Mouse (Mus musculus): Measurements from ENCODE around the gene Actn3. TPM values are rescaled to one million over a fixed set of nuclear protein-coding genes. Genes with fewer than 3 reads are reported as not detected.
"Not testable (repeated sequence)": the region's sequence is repeated elsewhere in the genome, so short reads cannot be mapped to it uniquely, and the experiment has no call there.

Actn3 gene
- polyA plus RNA-seq, 1 experiment from 2014 or later, result 1.9 TPM

DNA sequence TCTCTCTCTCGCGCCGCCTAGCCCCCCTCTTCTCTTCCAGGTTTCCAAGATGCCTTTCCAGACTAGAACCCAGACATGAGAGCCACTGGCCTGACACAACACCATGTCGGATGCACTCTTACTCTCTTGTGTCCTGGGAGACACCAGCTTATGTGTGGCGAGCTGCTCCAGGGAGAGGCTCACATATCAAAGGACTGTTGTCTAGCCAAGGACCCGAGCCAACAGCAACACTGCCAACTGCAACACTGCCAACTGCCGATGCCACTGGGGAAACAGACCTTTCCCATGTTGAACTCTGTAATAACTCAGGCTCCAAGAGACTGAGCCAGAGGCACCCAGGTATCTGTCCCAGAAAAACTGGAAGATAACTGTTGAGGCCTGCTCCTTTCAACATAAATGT, 48.6 kb downstream of the Actn3 start:
- Histone ChIP-seq H3K4me1 (peaks cover 5% of the 10 kb centered on the region; the same call in 1 of the 2 replicates), H3K4me3 (no peak overlapping the region), H3K36me3 (peaks cover 31% of the 10 kb centered on the region), H3K27ac (replicated peaks) (no peak overlapping the region), H3K9me3 (replicated peaks) (no peaks in the 10 kb centered on the region), H3K27me3 (ENCODE audit: low read depth, poor library complexity, severe bottlenecking) (no peaks in the 10 kb centered on the region)
- no peak for DNase-seq (ENCODE audit: low spot score)
- 69% methylated on average over 7 of the region's 7 CpGs for WGBS

DNA sequence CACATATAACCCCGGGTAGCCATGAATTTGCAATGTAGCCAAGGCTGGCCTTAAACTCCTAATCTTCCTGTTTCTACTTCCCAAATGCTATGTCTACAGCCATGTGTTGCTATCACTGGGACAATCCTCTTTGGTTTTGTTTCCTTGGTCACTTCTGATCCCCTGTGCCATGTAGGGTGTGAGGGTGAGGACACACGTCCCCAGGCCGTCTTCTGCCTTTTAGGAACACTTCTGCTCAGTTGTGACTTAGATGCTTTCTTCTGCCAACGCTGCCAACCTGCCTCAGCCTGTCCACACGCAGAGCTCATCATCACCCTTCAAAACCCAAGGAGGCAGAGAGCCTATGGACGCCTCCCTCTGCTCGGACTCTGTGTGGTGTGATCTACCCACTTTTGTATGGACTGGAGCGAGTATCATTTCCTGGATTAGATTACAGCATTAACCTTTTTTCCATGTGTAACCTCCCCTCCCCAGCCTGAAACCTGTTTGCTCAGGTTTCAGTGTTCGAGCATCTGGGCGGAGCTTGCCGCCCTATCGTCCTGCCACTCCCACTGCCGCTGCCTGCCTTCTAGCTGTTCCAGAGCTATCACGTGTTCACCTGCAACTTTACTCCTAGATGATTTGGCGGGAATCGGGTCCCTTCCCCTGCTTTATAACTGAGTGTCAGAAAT, 49.1 kb downstream of the Actn3 start:
- H3K27me3 ChIP-seq (ENCODE audit: low read depth, poor library complexity, severe bottlenecking), result no peaks in the 10 kb centered on the region
- WGBS, result 59% methylated on average over 16 of the region's 16 CpGs
- peaks cover 5% of the 10 kb centered on the region; the same call in 1 of the 2 replicates for H3K4me1 ChIP-seq
- H3K36me3 ChIP-seq, result peaks cover 31% of the 10 kb centered on the region
- no peak overlapping the region for H3K27ac ChIP-seq (replicated peaks)
- H3K9me3 ChIP-seq (replicated peaks), result no peaks in the 10 kb centered on the region
- no peak overlapping the region for H3K4me3 ChIP-seq
- DNase-seq (ENCODE audit: low spot score), result no peak

DNA sequence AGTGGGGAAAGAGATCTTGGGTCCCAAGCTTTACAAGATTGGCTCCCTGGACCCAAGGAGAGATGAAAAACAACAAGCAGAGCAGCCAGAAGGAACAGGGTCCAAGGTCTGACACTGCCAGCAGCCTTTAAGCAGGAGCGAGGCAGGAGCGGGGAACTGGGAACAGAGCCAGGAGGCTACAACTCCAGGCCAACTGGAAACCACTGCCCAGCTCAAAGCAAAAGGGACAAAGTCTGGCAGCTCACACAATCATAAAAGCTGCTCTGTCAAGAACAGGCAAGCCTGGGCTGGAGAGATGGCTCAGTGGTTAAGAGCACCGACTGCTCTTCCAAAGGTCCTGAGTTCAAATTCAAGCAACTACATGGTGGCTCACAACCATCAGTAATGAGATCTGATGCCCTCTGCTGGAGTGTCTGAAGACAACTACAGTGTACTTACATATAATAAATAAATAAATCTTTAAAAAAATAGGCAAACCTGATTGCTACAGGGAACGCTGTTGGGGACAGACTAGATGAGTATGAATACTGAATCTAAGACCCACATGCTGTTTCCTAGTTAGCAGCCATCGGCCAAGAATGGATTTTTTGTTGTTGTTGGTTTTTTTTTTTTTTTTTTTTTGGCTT, 56.9 kb downstream of the Actn3 start:
- DNase-seq (ENCODE audit: low spot score), result no peak
- Histone ChIP-seq H3K36me3 (peaks cover 15% of the 10 kb centered on the region), H3K27me3 (ENCODE audit: low read depth, poor library complexity, severe bottlenecking) (no peaks in the 10 kb centered on the region), H3K4me1 (no peaks in the 10 kb centered on the region), H3K27ac (replicated peaks) (no peak overlapping the region), H3K4me3 (no peak overlapping the region), H3K9me3 (replicated peaks) (no peaks in the 10 kb centered on the region)
- WGBS, result 92% methylated on average over 5 of the region's 5 CpGs

DNA sequence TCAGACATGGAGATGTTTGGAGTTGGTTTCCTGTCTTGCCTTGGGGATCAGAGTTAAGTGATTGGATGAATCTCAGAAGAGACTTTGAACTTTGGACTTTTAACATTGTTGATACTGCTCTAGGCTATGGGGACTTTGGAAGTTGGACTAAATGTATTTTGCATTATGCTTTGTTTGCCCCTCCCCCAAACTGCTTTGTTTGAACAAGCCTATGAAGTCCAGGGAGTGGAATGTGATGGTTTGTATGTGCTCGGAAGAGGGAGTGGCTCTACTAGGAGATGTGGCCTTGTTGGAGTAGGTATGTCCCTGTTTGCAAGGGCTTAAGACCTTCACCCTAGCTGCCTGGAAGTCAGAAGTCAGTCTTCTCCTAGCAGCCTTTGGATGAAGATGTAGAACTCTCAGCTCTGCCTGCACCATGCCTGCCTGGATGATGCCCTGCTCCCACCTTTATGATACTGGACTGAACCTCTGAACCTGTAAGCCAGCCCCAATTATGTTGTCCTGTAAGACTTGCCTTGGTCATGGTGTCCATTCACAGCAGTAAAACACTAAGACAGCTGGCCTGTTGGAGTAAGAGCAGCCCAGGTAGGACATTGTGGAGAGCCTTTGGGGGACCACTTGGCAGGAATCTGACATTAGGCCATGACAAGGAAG, 60.4 kb downstream of the Actn3 start:
- no peak for DNase-seq (ENCODE audit: low spot score)
- Histone ChIP-seq H3K4me1 (peaks cover under 1% of the 10 kb centered on the region; the same call in 1 of the 2 replicates), H3K27me3 (ENCODE audit: low read depth, poor library complexity, severe bottlenecking) (no peaks in the 10 kb centered on the region), H3K36me3 (no peaks in the 10 kb centered on the region), H3K27ac (replicated peaks) (no peak overlapping the region), H3K4me3 (no peak overlapping the region), H3K9me3 (replicated peaks) (no peaks in the 10 kb centered on the region)
- 75% methylated on average over 1 of the region's 1 CpGs for WGBS

DNA sequence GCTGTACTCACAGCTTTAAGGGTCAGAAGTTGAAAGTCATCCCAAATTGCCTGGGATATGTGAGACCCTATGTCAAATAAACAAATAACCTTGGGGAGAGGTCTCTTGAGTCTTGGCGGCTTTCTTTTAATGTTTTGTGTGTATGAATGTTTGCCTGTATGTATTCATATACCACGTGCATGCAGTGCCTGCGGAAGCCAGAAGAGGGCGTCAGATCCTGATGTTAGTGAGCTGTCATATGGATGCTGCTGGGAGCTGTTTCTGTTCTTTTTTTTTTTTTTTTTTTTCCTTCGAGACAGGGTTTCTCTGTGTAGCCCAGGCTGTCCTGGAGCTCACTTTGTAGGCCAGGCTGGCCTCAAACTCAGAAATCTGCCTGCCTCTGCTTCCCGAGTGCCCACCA, 64.7 kb downstream of the Actn3 start:
- no peak overlapping the region for H3K27ac ChIP-seq (replicated peaks)
- no peaks in the 10 kb centered on the region for H3K27me3 ChIP-seq (ENCODE audit: low read depth, poor library complexity, severe bottlenecking)
- no peaks in the 10 kb centered on the region; the same call in 1 of the 2 replicates for H3K36me3 ChIP-seq
- peaks cover 26% of the 10 kb centered on the region for H3K4me1 ChIP-seq
- H3K9me3 ChIP-seq (replicated peaks), result no peaks in the 10 kb centered on the region
- no peak overlapping the region for H3K4me3 ChIP-seq
- DNase-seq (ENCODE audit: low spot score), result no peak
- WGBS, result 81% methylated on average over 5 of the region's 6 CpGs

DNA sequence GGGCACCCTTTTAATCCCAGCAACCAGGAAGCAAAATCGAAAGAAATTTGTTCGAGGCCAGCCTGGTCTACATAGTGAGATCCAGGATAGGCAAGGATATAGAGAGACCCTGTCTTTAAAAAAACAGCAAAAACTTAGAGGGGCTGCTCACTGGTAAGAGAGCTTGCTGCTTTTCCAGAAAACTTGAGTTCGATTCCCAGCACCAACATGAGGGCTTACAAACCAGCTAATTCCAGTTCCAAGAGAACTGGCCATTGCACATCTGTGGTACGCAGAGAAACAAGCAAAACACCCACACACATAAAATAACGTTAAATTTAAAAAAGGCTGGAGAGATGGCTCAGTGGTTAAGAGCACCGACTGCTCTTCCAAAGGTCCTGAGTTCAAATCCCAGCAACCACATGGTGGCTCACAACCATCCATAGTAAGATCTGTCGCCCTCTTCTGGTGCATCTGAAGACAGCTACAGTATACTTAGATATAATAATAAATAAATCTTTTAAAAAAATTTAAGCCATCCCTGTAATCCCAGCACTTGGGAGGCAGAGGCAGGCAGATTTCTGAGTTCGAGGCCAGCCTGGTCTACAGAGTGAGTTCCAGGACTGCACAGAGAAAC, 65.3 kb downstream of the Actn3 start:
- not testable (repeated sequence) for DNase-seq (ENCODE audit: low spot score); H3K9me3 ChIP-seq (replicated peaks); H3K36me3 ChIP-seq; H3K27me3 ChIP-seq (ENCODE audit: low read depth, poor library complexity, severe bottlenecking)
- H3K4me1 ChIP-seq, result peaks cover 28% of the 10 kb centered on the region
- peak overlapping the region; percentile 96 for H3K4me3 ChIP-seq
- WGBS, result 78% methylated on average over 8 of the region's 8 CpGs
- peak overlapping the region; percentile 95 for H3K27ac ChIP-seq (replicated peaks)

DNA sequence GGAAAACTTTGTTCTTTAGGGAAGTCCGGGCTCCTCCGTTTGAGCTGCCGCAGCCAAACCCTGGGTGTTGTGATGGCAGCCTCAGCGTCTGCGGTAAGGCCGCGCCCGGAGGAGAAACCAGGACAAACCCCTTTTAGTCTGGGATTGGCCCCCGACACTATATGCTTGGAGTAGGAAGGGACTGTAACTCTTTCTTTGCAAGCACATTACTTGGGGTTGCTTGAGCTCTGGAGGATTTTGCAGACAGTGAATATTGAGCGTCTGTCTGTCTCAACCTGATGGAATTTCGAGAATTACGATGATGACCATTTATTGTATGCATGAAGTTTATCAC, 65.8 kb downstream of the Actn3 start:
- H3K27ac ChIP-seq (replicated peaks), result peak overlapping the region; percentile 95
- no peaks in the 10 kb centered on the region for H3K9me3 ChIP-seq (replicated peaks)
- 9% methylated on average over 12 of the region's 12 CpGs for WGBS
- peaks cover 28% of the 10 kb centered on the region for H3K4me1 ChIP-seq
- H3K4me3 ChIP-seq, result peak overlapping the region; percentile 96
- H3K36me3 ChIP-seq, result peaks cover 10% of the 10 kb centered on the region
- H3K27me3 ChIP-seq (ENCODE audit: low read depth, poor library complexity, severe bottlenecking), result no peaks in the 10 kb centered on the region
- DNase-seq (ENCODE audit: low spot score), result no peak

Other genes starting within 250 kb of the Actn3 start
- 2.6 and 2.7 TPM in 2 replicates for gene Gm960, start 179.2 kb downstream of the Actn3 start, polyA plus RNA-seq (2016; fragmentation: Nextera tagmentation; extraction: Ambion mirVana)
- gene Sptbn2, start 166.7 kb downstream of the Actn3 start, polyA plus RNA-seq (2016; fragmentation: Nextera tagmentation; extraction: Ambion mirVana), result 8.3 and 14.9 TPM in 2 replicates
- gene Rbm4b, start 121.4 kb downstream of the Actn3 start, polyA plus RNA-seq (2016; fragmentation: Nextera tagmentation; extraction: Ambion mirVana), result 110 and 134 TPM in 2 replicates
- gene Rbm4, start 84.0 kb downstream of the Actn3 start, polyA plus RNA-seq (2016; fragmentation: Nextera tagmentation; extraction: Ambion mirVana), result 93.6 and 108 TPM in 2 replicates
- 35.3 and 37.6 TPM in 2 replicates for gene Gm21992, start 66.3 kb downstream of the Actn3 start, polyA plus RNA-seq (2016; fragmentation: Nextera tagmentation; extraction: Ambion mirVana)
- 136 TPM in 2 replicates for gene Rbm14, start 66.3 kb downstream of the Actn3 start, polyA plus RNA-seq (2016; fragmentation: Nextera tagmentation; extraction: Ambion mirVana)
- gene Ccs, start 38.6 kb downstream of the Actn3 start, polyA plus RNA-seq (2016; fragmentation: Nextera tagmentation; extraction: Ambion mirVana), result 41.6 and 43.1 TPM in 2 replicates
- gene Ccdc87, start 38.5 kb downstream of the Actn3 start, polyA plus RNA-seq (2016; fragmentation: Nextera tagmentation; extraction: Ambion mirVana), result 0.07 and 0.14 TPM in 2 replicates
- gene Ctsf, start 22.8 kb downstream of the Actn3 start, polyA plus RNA-seq (2016; fragmentation: Nextera tagmentation; extraction: Ambion mirVana), result 29.8 and 38.4 TPM in 2 replicates
- gene Zdhhc24, start 759 bp upstream of the Actn3 start, polyA plus RNA-seq (2016; fragmentation: Nextera tagmentation; extraction: Ambion mirVana), result 14.6 and 17.7 TPM in 2 replicates
- 7.0 and 10.3 TPM in 2 replicates for gene Bbs1, start 28.7 kb upstream of the Actn3 start, polyA plus RNA-seq (2016; fragmentation: Nextera tagmentation; extraction: Ambion mirVana)
- 197 and 214 TPM in 2 replicates for gene Dpp3, start 50.4 kb upstream of the Actn3 start, polyA plus RNA-seq (2016; fragmentation: Nextera tagmentation; extraction: Ambion mirVana)
- 1.5 and 1.9 TPM in 2 replicates for gene Peli3, start 65.2 kb upstream of the Actn3 start, polyA plus RNA-seq (2016; fragmentation: Nextera tagmentation; extraction: Ambion mirVana)
- 156 and 163 TPM in 2 replicates for gene Mrpl11, start 84.2 kb upstream of the Actn3 start, polyA plus RNA-seq (2016; fragmentation: Nextera tagmentation; extraction: Ambion mirVana)
- gene Npas4, start 112.4 kb upstream of the Actn3 start, polyA plus RNA-seq (2016; fragmentation: Nextera tagmentation; extraction: Ambion mirVana), result not detected in 2 replicates
- 7.4 and 8.6 TPM in 2 replicates for gene Slc29a2, start 146.0 kb upstream of the Actn3 start, polyA plus RNA-seq (2016; fragmentation: Nextera tagmentation; extraction: Ambion mirVana)
- gene B4gat1, start 160.9 kb upstream of the Actn3 start, polyA plus RNA-seq (2016; fragmentation: Nextera tagmentation; extraction: Ambion mirVana), result 39.4 and 42.1 TPM in 2 replicates
- gene AC124502.3, start 161.0 kb upstream of the Actn3 start, polyA plus RNA-seq (2016; fragmentation: Nextera tagmentation; extraction: Ambion mirVana), result 2.2 and 4.4 TPM in 2 replicates
- 83.2 and 85.6 TPM in 2 replicates for gene Brms1, start 163.4 kb upstream of the Actn3 start, polyA plus RNA-seq (2016; fragmentation: Nextera tagmentation; extraction: Ambion mirVana)
- 2.5 and 2.8 TPM in 2 replicates for gene Rin1, start 172.6 kb upstream of the Actn3 start, polyA plus RNA-seq (2016; fragmentation: Nextera tagmentation; extraction: Ambion mirVana)
- gene Cd248, start 190.2 kb upstream of the Actn3 start, polyA plus RNA-seq (2016; fragmentation: Nextera tagmentation; extraction: Ambion mirVana), result 25.3 and 34.1 TPM in 2 replicates
- 0.97 and 1.0 TPM in 2 replicates for gene Tmem151a, start 207.6 kb upstream of the Actn3 start, polyA plus RNA-seq (2016; fragmentation: Nextera tagmentation; extraction: Ambion mirVana)
- gene Yif1a, start 210.6 kb upstream of the Actn3 start, polyA plus RNA-seq (2016; fragmentation: Nextera tagmentation; extraction: Ambion mirVana), result 85.1 and 90.7 TPM in 2 replicates
- 42.2 and 72.4 TPM in 2 replicates for gene Cnih2, start 220.6 kb upstream of the Actn3 start, polyA plus RNA-seq (2016; fragmentation: Nextera tagmentation; extraction: Ambion mirVana)
- gene Rab1b, start 229.2 kb upstream of the Actn3 start, polyA plus RNA-seq (2016; fragmentation: Nextera tagmentation; extraction: Ambion mirVana), result 267 and 280 TPM in 2 replicates
- gene Klc2, start 240.7 kb upstream of the Actn3 start, polyA plus RNA-seq (2016; fragmentation: Nextera tagmentation; extraction: Ambion mirVana), result 31.1 and 40.7 TPM in 2 replicates